Mouse (Mus musculus): Measurements from ENCODE around the gene Pou3f1.
A peak's percentile ranks its signal among the peaks of the same experiment; 100 is the strongest.

DNA sequence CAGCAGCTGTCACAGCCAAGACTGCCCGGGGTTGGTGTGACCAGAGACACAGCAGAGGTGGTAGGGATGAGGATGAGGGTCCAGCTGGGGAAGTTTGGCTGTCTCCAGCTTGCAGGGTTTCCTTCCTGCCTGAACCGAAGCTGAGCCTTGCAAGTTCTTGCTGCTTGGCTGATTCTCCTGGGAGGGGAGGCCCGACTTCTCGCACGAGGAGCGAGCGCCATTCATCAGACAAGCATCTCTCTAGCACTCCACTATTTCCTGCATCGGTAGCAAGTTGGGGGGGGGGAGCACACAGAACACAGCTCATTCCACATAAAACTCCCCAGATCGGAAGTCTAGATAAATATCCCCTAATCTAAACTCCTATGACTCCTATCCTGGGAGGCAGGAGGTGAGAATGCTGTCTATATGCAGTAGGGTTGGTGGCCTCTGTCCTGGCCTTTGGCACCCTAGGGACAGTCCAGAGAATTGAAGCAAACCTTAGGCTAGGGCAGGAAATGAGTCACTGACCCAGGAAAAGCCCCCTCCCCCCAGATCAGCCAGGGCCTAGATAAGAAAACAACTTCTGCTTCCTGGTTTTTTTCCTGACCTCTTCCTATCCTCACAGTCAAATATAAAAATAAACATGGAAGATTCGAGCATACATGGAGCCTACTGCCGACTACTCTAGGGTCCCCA lies 48.3 kb downstream of the Pou3f1 start:
- peak; percentile 72; the same call in 1 of the 2 replicates for TF ChIP-seq EP300 (IDR thresholded peaks at IDR 0.05)
- no peak for TF ChIP-seq CTCF (IDR thresholded peaks at IDR 0.05)
